Mouse (Mus musculus): ENCODE results near the gene Bub1b. TPM values are rescaled to one million over a fixed set of nuclear protein-coding genes. Genes with fewer than 3 reads are reported as not detected.

The Bub1b gene
- polyA plus RNA-seq, 1 experiment from 2014 or later = 56.7 TPM

DNA sequence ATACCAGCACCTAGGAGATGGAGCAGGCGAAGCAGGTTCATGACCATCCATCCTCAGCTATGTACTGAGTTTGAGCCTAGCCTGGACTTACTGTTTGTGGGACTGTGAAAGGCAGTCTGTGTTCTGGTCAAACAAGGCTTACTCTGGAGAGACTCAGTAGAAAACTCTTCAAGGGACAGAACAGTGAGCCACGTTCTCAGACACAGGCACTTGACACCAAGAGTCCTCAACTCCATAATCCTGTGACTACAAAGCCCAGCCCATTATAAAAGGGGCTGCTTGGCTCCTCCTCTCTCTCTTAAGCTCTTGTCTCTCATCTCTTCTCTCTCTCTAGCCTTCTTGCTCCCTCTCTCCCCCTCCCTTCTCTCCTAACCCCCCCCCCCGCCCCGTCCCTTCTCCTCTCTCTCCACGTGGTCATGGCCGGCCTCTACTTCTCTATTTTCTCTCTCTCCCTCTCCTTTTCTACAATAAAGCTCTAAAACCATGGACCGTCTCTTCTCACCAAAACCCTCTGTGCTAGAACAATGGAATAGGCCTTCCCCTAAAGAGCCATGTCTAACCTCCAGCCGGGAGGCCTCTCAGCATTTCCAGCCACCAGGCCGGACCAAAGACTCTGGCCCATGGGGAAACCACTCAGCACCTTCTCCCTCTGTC, 25.7 kb upstream of the Bub1b start:
- H3K9ac ChIP-seq = no peak overlapping the region
- no peaks in the 10 kb centered on the region for H3K36me3 ChIP-seq
- 78% methylated on average over 9 of the region's 9 CpGs for WGBS
- no peaks in the 10 kb centered on the region for H3K4me1 ChIP-seq (replicated peaks)
- ATAC-seq (replicated peaks; ENCODE audit: insufficient number of reproducible peaks, insufficient read depth, low FRiP score, low read depth) = no peak
- no peak overlapping the region for H3K4me3 ChIP-seq
- H3K27ac ChIP-seq = no peak overlapping the region
- no peak overlapping the region for H3K4me2 ChIP-seq
- no peaks in the 10 kb centered on the region for H3K9me3 ChIP-seq (replicated peaks)
- H3K27me3 ChIP-seq = no peaks in the 10 kb centered on the region

DNA sequence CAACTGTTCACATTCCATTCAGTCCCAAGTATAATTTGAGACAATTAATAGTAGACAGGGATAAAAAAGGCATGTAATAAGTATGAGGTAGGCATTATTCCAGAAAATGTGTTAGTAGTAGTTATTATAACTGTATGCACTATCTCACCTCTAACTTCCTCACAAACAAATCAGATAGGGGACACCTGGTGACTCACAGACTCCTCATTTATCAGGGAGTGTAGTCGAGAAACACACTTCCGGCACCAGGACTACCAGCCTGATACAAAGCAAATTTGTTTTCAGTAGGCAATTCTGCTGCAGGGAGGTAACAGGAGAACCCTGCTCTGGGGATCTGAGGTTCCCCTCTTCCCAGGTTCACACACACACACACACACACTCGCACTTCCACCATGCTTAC, 24.9 kb upstream of the Bub1b start:
- Histone ChIP-seq H3K4me1 (replicated peaks) (no peaks in the 10 kb centered on the region), H3K9ac (no peak overlapping the region), H3K36me3 (no peaks in the 10 kb centered on the region), H3K9me3 (replicated peaks) (no peaks in the 10 kb centered on the region), H3K4me3 (no peak overlapping the region), H3K27me3 (no peaks in the 10 kb centered on the region), H3K27ac (no peak overlapping the region), H3K4me2 (no peak overlapping the region)
- 73% methylated on average over 3 of the region's 3 CpGs for WGBS
- no peak for ATAC-seq (replicated peaks; ENCODE audit: insufficient number of reproducible peaks, insufficient read depth, low FRiP score, low read depth)

DNA sequence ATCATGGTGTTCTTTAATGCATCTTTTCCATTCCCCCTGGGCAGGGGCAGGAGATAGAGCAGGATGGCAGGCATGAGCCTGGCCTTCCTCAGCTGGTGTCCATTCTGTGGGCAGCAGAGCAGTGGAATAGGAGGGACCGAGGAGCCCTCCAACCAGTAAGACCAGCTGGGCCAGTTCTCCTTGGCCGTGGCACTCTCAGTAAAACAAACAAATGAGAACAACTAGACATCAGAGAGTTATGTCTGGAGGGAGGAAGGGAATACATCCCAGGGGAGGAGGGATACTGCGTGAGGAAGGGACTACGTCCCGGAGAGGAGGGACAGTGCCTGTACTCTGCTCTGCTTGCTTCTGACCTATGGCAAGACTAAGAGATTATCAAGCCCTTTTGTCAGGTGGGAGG, 12.0 kb upstream of the Bub1b start:
- Histone ChIP-seq H3K9ac (no peak overlapping the region), H3K4me1 (replicated peaks) (no peaks in the 10 kb centered on the region), H3K27me3 (no peaks in the 10 kb centered on the region), H3K36me3 (no peaks in the 10 kb centered on the region), H3K9me3 (replicated peaks) (no peaks in the 10 kb centered on the region), H3K4me2 (no peak overlapping the region), H3K4me3 (no peak overlapping the region), H3K27ac (no peak overlapping the region)
- ATAC-seq (replicated peaks; ENCODE audit: insufficient number of reproducible peaks, insufficient read depth, low FRiP score, low read depth) = no peak
- 80% methylated on average over 5 of the region's 5 CpGs for WGBS

DNA sequence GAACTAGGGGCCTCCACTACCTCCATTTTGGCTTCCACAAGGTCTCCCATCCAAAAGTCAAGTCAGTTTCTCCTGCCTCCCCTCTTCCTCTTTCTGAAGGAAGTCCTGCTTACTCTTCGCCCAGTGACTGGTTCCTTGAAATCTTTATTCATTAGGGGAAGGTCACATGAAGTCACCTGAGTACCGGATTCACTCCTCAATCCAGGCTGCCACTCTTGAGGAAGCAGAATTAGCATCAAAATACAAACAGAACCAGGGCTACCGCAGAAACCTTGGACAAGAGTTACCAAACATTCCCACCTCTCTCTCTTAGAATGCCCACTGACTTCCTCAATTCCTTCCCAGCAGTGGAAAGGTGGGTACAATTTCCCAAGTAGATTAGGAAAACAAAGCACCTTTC, 10.3 kb upstream of the Bub1b start:
- Histone ChIP-seq H3K4me3 (no peak overlapping the region), H3K4me1 (replicated peaks) (no peaks in the 10 kb centered on the region), H3K27me3 (no peaks in the 10 kb centered on the region), H3K36me3 (no peaks in the 10 kb centered on the region), H3K9ac (no peak overlapping the region), H3K4me2 (no peak overlapping the region), H3K9me3 (replicated peaks) (no peaks in the 10 kb centered on the region), H3K27ac (no peak overlapping the region)
- ATAC-seq (replicated peaks; ENCODE audit: insufficient number of reproducible peaks, insufficient read depth, low FRiP score, low read depth) = no peak
- 66% methylated on average over 3 of the region's 3 CpGs for WGBS

DNA sequence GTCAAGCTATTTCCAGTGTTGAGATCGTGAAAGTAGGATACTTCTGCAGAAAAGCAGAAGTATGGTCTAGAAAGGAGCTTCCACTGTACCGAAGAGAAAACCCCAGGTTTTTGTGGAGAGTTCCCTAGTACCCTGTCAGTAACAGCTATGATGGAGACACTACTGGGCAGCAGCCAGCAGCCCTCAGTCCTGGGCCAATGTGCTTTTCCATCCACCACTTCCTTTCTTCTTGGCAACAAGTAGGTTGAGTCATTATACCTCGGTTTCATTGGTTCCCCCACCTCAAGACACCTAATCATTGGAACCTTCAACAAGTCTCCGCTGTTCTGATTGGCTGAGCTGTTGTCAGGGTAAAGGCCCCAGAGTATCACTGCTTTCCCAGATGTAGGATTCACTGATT, 6.9 kb upstream of the Bub1b start:
- ATAC-seq (replicated peaks; ENCODE audit: insufficient number of reproducible peaks, insufficient read depth, low FRiP score, low read depth) = no peak
- no peak overlapping the region for H3K9ac ChIP-seq
- H3K27ac ChIP-seq = no peak overlapping the region
- H3K4me3 ChIP-seq = no peak overlapping the region
- 73% methylated on average over 4 of the region's 4 CpGs for WGBS
- no peaks in the 10 kb centered on the region for H3K9me3 ChIP-seq (replicated peaks)
- no peaks in the 10 kb centered on the region for H3K27me3 ChIP-seq
- H3K4me2 ChIP-seq = no peak overlapping the region
- H3K4me1 ChIP-seq (replicated peaks) = no peaks in the 10 kb centered on the region
- no peaks in the 10 kb centered on the region for H3K36me3 ChIP-seq

DNA sequence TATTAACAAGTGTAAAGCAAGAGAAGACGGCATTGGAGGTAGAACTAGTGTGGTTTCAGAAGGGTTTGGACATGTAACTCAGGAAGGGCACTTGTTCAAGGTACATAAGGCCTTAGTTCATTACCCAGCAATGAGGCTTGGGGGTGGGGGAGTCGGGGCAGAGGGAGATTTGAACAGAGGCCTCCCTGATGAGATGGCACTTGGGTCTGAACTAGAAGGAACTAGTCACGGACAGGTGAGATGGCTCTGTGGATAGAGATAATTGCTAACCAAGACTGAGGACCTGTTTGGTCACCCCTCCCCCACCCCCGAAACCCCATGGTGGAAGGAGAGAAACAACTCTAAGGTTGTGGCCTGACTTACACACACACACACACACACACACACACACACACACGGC, 1.1 kb downstream of the Bub1b start:
- 22% methylated on average over 5 of the region's 5 CpGs for WGBS
- Histone ChIP-seq H3K4me1 (replicated peaks) (peaks cover 36% of the 10 kb centered on the region), H3K27me3 (no peaks in the 10 kb centered on the region), H3K4me3 (peak overlapping the region; percentile 86), H3K27ac (peak overlapping the region; percentile 72; the same call in 1 of the 2 replicates), H3K4me2 (peak overlapping the region; percentile 76), H3K9ac (peak overlapping the region; percentile 73), H3K9me3 (replicated peaks) (no peaks in the 10 kb centered on the region), H3K36me3 (peaks cover 12% of the 10 kb centered on the region)
- no peak for ATAC-seq (replicated peaks; ENCODE audit: insufficient number of reproducible peaks, insufficient read depth, low FRiP score, low read depth)

DNA sequence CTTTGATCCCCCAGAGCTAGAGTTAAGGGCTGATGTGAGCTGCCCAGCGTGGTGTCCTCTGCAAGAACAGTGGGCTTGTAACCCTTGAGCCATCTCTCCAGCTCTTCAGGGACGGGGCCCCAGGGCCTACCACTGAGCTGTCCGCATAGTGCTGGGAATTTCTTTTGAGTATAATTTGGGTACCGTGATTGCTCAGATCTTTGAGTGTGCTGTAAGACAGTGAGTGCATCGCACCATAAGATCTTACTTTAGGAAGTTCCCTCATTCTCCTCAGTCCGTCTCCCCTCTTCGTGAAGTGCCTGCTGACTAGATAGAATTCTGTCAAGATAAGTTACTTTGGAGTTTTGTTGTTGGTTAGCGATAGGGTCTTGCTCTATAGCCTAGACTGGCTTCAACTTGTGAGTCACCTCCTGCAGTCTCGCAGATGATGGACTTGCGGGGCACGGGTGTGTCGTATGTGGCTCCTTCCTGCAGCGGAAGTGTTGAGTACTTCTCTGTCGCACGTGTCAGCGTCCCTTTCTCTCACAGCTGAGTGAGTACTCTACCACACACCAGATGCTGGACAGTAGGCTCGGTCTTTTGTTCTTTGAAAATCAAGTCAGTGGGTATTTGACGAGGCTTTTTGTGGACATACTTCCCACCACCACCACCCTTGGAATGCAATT, 3.7 kb downstream of the Bub1b start:
- Histone ChIP-seq H3K9ac (no peak overlapping the region), H3K36me3 (peaks cover 37% of the 10 kb centered on the region), H3K27ac (0 out of 2 replicates have a peak overlapping the region, but pooled peaks have one; percentile 9), H3K27me3 (no peaks in the 10 kb centered on the region), H3K4me2 (peak overlapping the region; percentile 76), H3K4me3 (peak overlapping the region; percentile 8; the same call in 1 of the 2 replicates), H3K4me1 (replicated peaks) (peaks cover 36% of the 10 kb centered on the region), H3K9me3 (replicated peaks) (no peaks in the 10 kb centered on the region)
- 63% methylated on average over 18 of the region's 18 CpGs for WGBS
- ATAC-seq (replicated peaks; ENCODE audit: insufficient number of reproducible peaks, insufficient read depth, low FRiP score, low read depth) = no peak

DNA sequence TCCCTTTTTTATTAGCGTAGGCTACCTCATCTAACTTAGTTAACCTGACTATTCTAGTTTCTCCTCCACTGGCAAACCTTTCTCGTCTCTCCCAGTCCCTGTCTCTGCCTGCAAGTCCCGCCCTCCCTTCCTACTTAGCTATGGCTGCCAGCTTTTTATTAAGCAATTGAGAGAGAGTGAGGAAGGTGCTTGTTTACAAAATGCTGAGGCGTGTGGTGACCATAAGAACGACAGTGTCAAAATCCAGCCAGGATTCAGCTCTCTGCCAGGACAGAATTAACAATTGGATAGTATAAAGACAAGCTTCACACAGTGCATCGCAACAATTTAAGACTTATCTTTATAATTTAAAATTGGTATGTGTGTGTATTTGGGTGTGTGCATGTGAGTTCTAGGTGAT, 6.1 kb downstream of the Bub1b start:
- Histone ChIP-seq H3K27ac (no peak overlapping the region), H3K4me3 (no peak overlapping the region), H3K36me3 (peaks cover 56% of the 10 kb centered on the region), H3K27me3 (no peaks in the 10 kb centered on the region), H3K9ac (no peak overlapping the region), H3K4me1 (replicated peaks) (peaks cover 31% of the 10 kb centered on the region), H3K9me3 (replicated peaks) (no peaks in the 10 kb centered on the region), H3K4me2 (no peak overlapping the region)
- 88% methylated on average over 6 of the region's 6 CpGs for WGBS
- no peak for ATAC-seq (replicated peaks; ENCODE audit: insufficient number of reproducible peaks, insufficient read depth, low FRiP score, low read depth)

DNA sequence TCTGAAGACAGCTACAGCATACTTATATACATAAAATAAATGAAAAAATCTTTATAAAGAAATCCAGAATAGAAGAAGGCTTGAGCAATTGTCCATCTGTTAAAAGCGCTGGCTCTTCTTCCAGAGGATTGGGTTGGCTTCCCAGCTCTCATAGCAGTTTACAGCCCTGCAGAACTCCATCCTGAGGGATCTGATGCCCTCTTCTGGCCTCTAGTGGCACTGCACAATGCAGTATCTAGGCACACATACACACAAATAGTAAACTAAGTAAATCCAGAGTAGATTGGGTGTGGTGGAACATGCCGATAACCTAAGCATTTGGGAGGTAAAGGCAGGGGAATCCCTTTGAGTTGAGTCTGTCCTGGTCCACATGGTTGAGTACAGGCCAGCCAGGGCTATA, 8.0 kb downstream of the Bub1b start:
- H3K9me3 ChIP-seq (replicated peaks) = no peaks in the 10 kb centered on the region
- no peak for ATAC-seq (replicated peaks; ENCODE audit: insufficient number of reproducible peaks, insufficient read depth, low FRiP score, low read depth)
- no peak overlapping the region for H3K9ac ChIP-seq
- no peak overlapping the region for H3K4me3 ChIP-seq
- H3K4me1 ChIP-seq (replicated peaks) = peaks cover 12% of the 10 kb centered on the region
- 88% methylated on average over 2 of the region's 2 CpGs for whole genome bisulfite sequencing
- H3K27ac ChIP-seq = no peak overlapping the region
- H3K27me3 ChIP-seq = no peaks in the 10 kb centered on the region
- H3K4me2 ChIP-seq = no peak overlapping the region
- peaks cover 68% of the 10 kb centered on the region for H3K36me3 ChIP-seq

DNA sequence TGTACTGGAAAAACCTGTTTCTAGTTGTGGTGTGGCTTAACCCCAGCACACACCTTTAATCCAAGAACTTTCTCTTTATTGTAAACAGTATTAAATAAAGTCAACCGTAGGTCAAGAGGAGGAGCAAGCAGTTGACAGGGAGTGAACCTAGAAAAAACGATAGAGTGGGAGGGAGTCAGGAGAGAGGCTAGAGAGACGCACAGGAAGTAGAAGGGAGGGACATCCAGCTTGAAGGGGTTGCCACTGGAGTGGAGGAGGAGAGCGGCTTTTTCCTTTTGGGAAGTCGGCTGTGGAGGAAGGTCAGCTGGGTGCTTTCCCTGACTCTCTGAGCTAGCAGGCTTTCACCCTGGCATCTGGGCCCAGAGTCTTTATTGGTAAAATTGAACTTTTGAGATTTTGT, 9.0 kb downstream of the Bub1b start:
- Histone ChIP-seq H3K27ac (no peak overlapping the region), H3K27me3 (no peaks in the 10 kb centered on the region), H3K9me3 (replicated peaks) (no peaks in the 10 kb centered on the region), H3K4me1 (replicated peaks) (peaks cover 3% of the 10 kb centered on the region), H3K9ac (no peak overlapping the region), H3K4me3 (no peak overlapping the region), H3K36me3 (peaks cover 68% of the 10 kb centered on the region), H3K4me2 (no peak overlapping the region)
- no peak for ATAC-seq (replicated peaks; ENCODE audit: insufficient number of reproducible peaks, insufficient read depth, low FRiP score, low read depth)
- WGBS = 75% methylated on average over 5 of the region's 5 CpGs

DNA sequence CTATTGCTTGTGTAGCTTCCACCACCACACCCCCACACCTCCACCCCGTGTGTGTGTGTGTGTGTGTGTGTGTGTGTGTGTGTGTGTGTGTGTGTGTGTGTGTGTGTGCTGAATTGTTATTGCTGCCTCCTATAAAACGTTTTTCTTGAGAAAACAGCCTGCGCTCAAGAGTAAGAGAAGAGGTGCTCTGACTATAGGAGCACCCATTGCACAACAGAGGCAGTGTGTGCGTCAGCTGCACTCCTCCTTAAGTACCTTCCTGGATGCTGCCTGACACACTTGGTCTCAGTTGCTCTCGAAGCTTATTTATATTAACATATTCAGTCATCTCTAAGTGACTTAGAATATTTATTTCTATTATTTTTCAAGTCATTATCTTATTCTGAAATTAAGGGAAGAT, 20.0 kb downstream of the Bub1b start:
- Histone ChIP-seq H3K36me3 (peaks cover 88% of the 10 kb centered on the region), H3K4me3 (no peak overlapping the region), H3K4me2 (no peak overlapping the region), H3K4me1 (replicated peaks) (no peaks in the 10 kb centered on the region), H3K9me3 (replicated peaks) (no peaks in the 10 kb centered on the region), H3K9ac (no peak overlapping the region), H3K27me3 (no peaks in the 10 kb centered on the region), H3K27ac (no peak overlapping the region)
- ATAC-seq (replicated peaks; ENCODE audit: insufficient number of reproducible peaks, insufficient read depth, low FRiP score, low read depth) = no peak
- WGBS = 91% methylated on average over 5 of the region's 5 CpGs

DNA sequence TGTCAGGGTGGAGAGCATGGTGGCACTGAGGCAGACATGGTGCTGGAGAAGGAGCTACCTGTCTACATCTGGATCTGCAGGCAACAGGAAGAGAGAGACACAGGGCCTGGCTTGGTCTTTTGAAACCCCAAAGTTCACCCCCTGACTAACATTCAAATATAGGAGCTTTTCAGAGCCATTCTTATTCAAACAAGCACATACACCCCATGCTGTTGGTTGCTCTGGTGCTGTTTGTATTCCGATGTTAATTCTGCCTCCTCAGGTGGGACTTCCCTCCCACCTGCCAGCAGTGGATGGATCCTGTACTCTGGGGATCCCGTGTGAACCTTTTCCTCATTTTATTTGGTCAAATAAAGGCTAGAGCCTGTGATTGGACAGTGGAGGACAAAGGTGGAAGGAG, 22.1 kb downstream of the Bub1b start:
- Histone ChIP-seq H3K36me3 (peaks cover 76% of the 10 kb centered on the region), H3K9me3 (replicated peaks) (no peaks in the 10 kb centered on the region), H3K4me3 (no peak overlapping the region), H3K9ac (no peak overlapping the region), H3K4me1 (replicated peaks) (no peaks in the 10 kb centered on the region), H3K27ac (no peak overlapping the region), H3K4me2 (no peak overlapping the region), H3K27me3 (no peaks in the 10 kb centered on the region)
- 74% methylated on average over 2 of the region's 2 CpGs for WGBS
- no peak for ATAC-seq (replicated peaks; ENCODE audit: insufficient number of reproducible peaks, insufficient read depth, low FRiP score, low read depth)

Measured in heart, embryonic 15.5 days (tissue).